Mouse (Mus musculus) heart, postnatal 10 days (tissue): ENCODE results near the gene Rbms3. TPM values are rescaled to one million over a fixed set of nuclear protein-coding genes. Genes with fewer than 3 reads are reported as not detected.

Experiments
- DNase-seq, 2 experiments: peaks; one replicate each; pipeline ENCODE4 v3.0.0; 2021
- intact Hi-C: fragments of 180-260 bp; cut with DNase I; formaldehyde crosslinking; loops from one replicate; pipeline ENCODE4 v1.15.1; 2025
- total RNA-seq, 2 experiments: library from RNA; stranded (reverse); gene quantifications; 2 replicates each; pipeline ENCODE4 v1.2.3; 2021

Gene Rbms3
- total RNA-seq, 2 experiments from 2014 or later, result 24.9 to 25.0 TPM

GRCm38 (mm10) chr9:117291066-117291850 lies 338.5 kb downstream of the Rbms3 start:
- DNase-seq, result no peak
- intact Hi-C loops, result no loop called here

DNA sequence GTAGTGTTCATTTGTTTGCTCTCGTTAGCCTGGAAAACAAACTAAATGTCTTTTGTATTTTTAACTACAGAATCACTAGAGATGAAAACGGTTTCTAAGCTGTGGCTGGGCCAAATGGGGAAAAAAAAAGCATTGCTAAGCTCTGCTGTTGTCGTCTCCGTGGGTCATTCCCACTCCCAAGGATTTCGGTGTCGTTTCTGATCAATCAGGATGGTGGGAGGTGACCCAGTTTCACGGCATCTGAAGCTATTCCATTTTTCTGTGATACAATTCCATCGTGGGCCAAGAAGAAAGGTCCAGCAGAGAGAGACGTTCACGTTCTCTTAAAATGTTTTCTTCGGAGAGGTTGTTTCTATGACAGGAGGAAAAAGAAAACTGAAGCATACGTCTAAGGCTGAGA lies 354.9 kb downstream of the Rbms3 start:
- intact Hi-C loops, result no loop called here
- no peak for DNase-seq

DNA sequence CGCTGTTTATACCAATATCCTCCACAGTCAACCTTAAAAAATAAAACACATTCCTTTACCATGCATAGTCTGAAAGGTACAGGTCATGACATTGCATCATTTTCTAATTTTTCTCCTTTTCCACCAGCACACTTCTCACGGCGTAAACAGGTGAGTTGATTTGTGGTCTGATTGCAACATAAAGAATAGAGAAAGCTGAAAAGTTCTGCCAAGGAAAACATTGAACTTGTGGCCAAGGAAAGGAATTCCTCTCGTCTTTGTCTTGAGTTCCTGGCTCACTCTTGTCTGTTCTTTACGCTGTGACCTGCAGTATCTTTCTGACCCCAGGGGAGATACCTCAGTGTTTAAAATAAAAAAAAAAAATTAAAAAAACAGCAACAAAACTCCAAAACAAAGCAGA lies 370.1 kb downstream of the Rbms3 start:
- intact Hi-C loops, result no loop called here
- no peak for DNase-seq

DNA sequence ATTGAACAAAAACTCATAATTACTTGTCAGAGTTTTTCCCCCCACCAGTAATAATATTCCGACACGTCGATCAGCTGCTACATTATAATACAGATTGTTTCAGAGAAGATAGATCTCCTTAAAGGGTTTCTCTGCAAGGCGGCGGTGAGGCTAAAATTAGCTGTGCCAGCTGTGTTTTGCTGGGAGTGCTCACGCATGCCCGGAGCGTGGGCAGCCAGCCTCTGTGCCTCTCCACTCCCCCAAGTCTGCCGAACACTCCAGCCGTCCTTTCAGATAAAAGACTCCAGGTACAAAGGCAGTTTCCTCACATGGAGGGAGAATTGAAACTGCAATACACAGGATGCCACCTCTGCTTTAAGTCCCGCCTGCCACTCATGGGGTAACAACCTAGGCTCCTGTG lies 376.4 kb downstream of the Rbms3 start:
- peak; percentile 53 to 60 for DNase-seq
- intact Hi-C loops, result loop anchor here (5.0 kb wide), 3 partner anchors 61 to 221 kb away; no protein-coding TSS in a partner anchor

GRCm38 (mm10) chr9:117252411-117252861 lies 377.3 kb downstream of the Rbms3 start:
- intact Hi-C loops, result loop anchor here (5.0 kb wide), 3 partner anchors 60 to 220 kb away; no protein-coding TSS in a partner anchor
- DNase-seq, result peak; percentile 75 to 76

- peak; percentile 53 to 67 for DNase-seq
- intact Hi-C loops, result loop anchor here (5.0 kb wide), 3 partner anchors 59 to 219 kb away; no protein-coding TSS in a partner anchor
Measured at GRCm38 (mm10) chr9:117251521-117252368, 378.0 kb downstream of the Rbms3 start.

DNA sequence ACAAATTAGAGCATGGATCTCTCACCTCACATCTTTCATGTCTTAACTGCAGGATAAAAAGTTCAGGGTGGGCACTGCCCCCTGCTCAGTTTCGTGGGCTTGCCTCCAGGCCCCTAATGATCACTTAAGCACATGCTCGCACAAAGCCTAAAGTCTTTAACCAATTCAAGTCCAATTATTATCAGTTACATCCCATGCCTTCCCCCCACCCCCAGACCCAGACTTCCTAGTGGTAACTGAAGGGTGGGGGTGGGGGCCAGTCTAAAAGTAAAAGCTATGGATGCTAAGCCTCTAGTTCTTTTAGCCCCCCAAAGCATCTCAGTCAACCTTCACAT lies 378.9 kb downstream of the Rbms3 start:
- peak in 1 of 2 experiments; percentile 15 for DNase-seq
- intact Hi-C loops, result loop anchor here (5.0 kb wide), 3 partner anchors 58 to 218 kb away; no protein-coding TSS in a partner anchor

DNA sequence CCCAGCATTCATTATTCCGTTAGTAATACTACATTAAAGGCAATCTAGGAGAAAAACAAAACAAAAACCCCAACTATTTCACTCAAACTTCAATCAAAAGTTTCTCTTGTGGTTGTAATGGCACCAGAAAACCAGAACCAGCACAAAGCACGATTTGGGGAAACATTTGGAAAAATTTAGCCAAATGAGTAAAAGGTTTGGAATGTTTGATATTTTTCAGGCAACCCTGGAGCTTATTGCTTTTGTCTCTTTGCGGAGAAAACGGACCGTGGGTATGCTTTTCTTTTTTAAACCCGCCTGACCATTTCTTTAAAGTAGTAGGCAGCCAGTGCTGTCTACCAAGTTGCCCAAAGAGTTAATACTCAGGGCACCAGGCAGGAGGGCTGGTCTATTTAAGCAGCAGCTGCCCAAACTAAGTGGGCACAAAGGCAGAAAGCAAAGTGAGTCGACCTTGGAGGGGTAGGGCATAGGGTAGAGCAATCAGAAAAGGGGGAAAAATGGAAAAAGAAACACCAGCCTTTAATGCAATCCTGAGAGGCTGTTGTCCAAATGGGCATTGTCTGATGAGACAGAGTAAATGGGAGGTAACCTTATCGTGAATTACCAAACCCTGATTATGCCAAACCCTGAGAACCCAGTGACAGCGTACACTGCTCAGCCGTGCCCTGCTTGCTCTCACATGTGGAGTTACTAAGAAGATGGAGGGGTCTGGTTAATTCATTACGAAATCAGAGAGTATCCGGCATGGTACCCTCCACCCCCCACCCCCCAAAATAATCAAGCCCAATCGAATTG lies 379.5 kb downstream of the Rbms3 start:
- peak; percentile 15 to 17 for DNase-seq
- intact Hi-C loops, result loop anchor here (5.0 kb wide), 3 partner anchors 58 to 218 kb away; no protein-coding TSS in a partner anchor

- intact Hi-C loops, result no loop called here
- peak; percentile 27 to 36 for DNase-seq
Measured at GRCm38 (mm10) chr9:117247311-117247980, 382.3 kb downstream of the Rbms3 start.

GRCm38 (mm10) chr9:117246173-117246572 lies 383.5 kb downstream of the Rbms3 start:
- intact Hi-C loops, result no loop called here
- DNase-seq, result peak; percentile 12 to 21

DNA sequence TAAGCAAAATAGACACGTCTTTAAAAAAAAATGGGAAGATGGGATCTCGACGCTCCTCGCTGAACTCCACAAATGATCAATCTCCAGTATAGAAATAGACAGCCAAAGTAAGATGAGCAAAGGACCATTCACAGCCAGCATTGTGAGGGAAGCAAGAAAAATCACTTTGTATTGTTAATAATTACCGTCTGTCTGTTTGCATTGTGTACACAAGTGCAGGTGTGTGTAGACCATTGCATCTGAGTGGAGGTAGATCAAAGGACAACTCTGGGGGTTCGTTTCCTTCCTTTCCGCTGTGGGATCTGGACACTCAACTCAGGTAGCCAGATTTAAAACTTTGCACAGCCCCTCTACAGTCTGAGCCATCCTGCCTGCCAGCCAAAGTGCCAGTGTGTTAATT lies 386.3 kb downstream of the Rbms3 start:
- intact Hi-C loops, result no loop called here

GRCm38 (mm10) chr9:117234726-117235075 lies 395.0 kb downstream of the Rbms3 start:
- no peak for DNase-seq
- intact Hi-C loops, result no loop called here

More for the DNA sequence above, 386.3 kb downstream of the Rbms3 start:
- DNase-seq, result no peak

- DNase-seq, result no peak
- intact Hi-C loops, result no loop called here
Measured at GRCm38 (mm10) chr9:117234065-117234725, 395.5 kb downstream of the Rbms3 start.

GRCm38 (mm10) chr9:117222741-117223140 lies 407.0 kb downstream of the Rbms3 start:
- DNase-seq, result peak in 1 of 2 experiments; percentile 23
- intact Hi-C loops, result no loop called here

GRCm38 (mm10) chr9:117221481-117221880 lies 408.2 kb downstream of the Rbms3 start:
- DNase-seq, result peak in 1 of 2 experiments; percentile 8
- intact Hi-C loops, result no loop called here

DNA sequence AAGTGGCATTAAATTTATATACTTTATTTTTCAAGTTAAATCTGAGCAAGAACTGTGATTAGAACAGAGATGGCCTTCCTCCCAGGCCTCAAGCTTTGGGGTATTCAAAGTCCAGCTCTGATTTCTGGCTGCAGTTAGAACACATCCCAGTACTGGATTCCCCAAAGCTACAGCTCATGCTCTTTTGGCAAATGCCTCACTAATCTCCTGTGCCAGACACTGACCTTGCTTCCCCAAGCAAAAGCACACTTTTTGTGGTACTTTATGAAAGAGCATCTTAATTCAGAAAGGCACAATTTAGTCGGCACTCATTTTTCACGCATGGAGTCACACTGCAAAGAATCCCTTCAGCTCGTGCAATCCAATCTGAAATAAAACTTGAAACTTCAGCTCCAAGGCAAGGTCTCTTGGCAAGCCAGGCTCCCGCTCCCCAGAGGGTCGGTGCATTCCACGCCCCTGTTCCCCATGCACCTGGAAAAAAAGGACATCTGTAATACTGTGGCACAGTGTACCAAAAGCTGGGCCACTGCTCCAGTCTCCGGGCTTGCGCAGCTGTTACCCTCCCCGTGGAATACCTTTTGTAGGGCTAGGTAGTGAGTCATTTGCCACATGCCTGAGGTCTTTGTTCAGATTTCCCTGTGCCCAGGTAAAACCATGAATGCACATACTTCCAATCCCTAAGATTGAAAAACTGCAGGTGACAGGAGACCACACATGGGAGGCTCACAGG lies 413.5 kb downstream of the Rbms3 start:
- DNase-seq, result no peak
- intact Hi-C loops, result no loop called here

DNA sequence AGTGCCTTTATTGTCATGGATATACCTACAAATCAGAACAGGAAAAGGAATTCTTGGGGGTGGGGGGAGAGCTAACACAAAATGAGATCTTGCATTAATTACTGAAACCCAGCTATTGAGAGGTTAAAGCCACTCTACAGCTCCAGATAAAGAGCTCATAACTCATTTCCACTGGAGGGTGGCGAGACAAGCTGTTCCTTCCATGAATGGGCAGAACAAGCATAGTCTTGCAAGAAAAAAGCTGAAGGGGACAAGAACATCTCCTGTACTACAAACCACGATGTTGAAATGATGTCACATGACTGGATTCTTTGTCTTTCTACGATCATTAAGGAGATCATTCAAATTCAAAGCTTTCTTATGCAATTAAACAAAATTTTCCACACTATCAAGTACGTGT lies 417.7 kb downstream of the Rbms3 start:
- intact Hi-C loops, result no loop called here
- no peak for DNase-seq

- no peak for DNase-seq
- intact Hi-C loops, result no loop called here
Measured at GRCm38 (mm10) chr9:117210344-117210743, 419.4 kb downstream of the Rbms3 start.

DNA sequence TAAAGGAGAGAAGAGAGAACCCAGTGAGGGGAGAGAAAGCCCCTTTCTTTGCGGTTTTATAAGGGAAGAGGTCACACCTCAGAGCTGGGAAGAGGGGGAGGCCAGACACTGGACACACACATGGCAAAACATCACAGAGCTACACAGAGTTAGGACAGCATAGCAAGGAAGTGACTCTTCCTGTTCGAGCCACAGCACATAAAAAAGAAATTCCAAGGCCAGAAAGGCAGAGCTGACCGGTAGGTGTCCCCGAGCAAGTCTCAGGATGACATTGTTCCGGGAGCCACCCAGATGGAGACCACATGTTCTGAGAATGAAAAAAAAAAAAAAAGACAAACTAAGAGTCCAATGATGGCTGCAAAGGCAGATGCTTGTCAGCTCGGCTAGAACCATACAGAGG lies 424.3 kb downstream of the Rbms3 start:
- DNase-seq, result peak in 1 of 2 experiments; percentile 14
- intact Hi-C loops, result no loop called here
